Mouse (Mus musculus) liver, embryonic 14.5 days (tissue): Measurements from ENCODE around the gene Slc28a3. TPM values are rescaled to one million over a fixed set of nuclear protein-coding genes. Genes with fewer than 3 reads are reported as not detected.

Experiments used
- ATAC-seq: fragments of 200-750 bp; cut with Nextera tagmentation; 2 replicates; pipeline ENCODE4 v1.8.0; 2017; ENCODE audit warnings: moderate number of reproducible peaks, mild to moderate bottlenecking, moderate library complexity; ENCODE audit not compliant: insufficient read depth
- DNase-seq, 3 experiments: peaks; one replicate each; pipeline ENCODE4 v3.0.0-alpha.2; 2012 to 2013; ENCODE audit warnings: low read depth in 3 of 3, low spot score in 3 of 3
- H3K27ac ChIP-seq: fragments of 300-500 bp; sonication (generic); 2 replicates; pipeline ENCODE4 v1.5.1; 2014; ENCODE audit warnings: moderate library complexity, mild to moderate bottlenecking, control low read depth, inconsistent platforms
- H3K27me3 ChIP-seq: fragments of 300-500 bp; sonication (generic); 2 replicates; pipeline ENCODE4 v1.6.1; 2014; ENCODE audit warnings: mild to moderate bottlenecking, low read length, moderate library complexity; ENCODE audit not compliant: control insufficient read depth, insufficient read depth
- H3K36me3 ChIP-seq: fragments of 300-500 bp; sonication (generic); replicated peaks from 2 replicates; pipeline ENCODE4 v1.6.1; 2014; ENCODE audit warnings: low read depth; ENCODE audit not compliant: control insufficient read depth, insufficient read depth
- H3K4me1 ChIP-seq, 2 experiments: fragments of 200-500 bp in 1 of 2; fragments of 300-500 bp in 1 of 2; sonication (generic) in 1 of 2; replicated peaks; 2 replicates each; pipeline ENCODE4 v1.6.1; 2012 to 2014; ENCODE audit warnings: antibody characterized with exemption in 1 of 2, inconsistent platforms in 1 of 2, low read length in 1 of 2; ENCODE audit not compliant: control insufficient read depth in 2 of 2, insufficient read depth in 2 of 2
- H3K4me2 ChIP-seq: fragments of 300-500 bp; sonication (generic); 2 replicates; pipeline ENCODE4 v1.6.1; 2014; ENCODE audit warnings: low read depth, mild to moderate bottlenecking, control low read depth, moderate library complexity
- H3K4me3 ChIP-seq, 2 experiments: fragments of 200-500 bp in 1 of 2; fragments of 300-500 bp in 1 of 2; sonication (generic) in 1 of 2; 2 replicates each; pipeline ENCODE4 v1.5.1; 2012 to 2014; ENCODE audit warnings: low read depth in 2 of 2, low read length in 2 of 2, mild to moderate bottlenecking in 2 of 2, control low read depth in 1 of 2, inconsistent platforms in 1 of 2, moderate library complexity in 1 of 2; ENCODE audit not compliant: insufficient read depth in 1 of 2
- H3K9ac ChIP-seq: fragments of 300-500 bp; sonication (generic); replicated peaks from 2 replicates; pipeline ENCODE4 v1.6.1; 2014; ENCODE audit warnings: mild to moderate bottlenecking, control low read depth, moderate library complexity
- H3K9me3 ChIP-seq: fragments of 300-500 bp; sonication (generic); 2 replicates; pipeline ENCODE4 v1.6.1; 2016; ENCODE audit warnings: low read length, mixed read lengths; ENCODE audit not compliant: control insufficient read depth
- CTCF ChIP-seq: IDR thresholded peaks from 2 replicates; pipeline ENCODE4 v1.5.1; 2016; ENCODE audit warnings: antibody characterized with exemption, low read depth, control low read depth
- EP300 ChIP-seq: IDR thresholded peaks from 2 replicates; pipeline ENCODE4 v1.6.1; 2016; ENCODE audit warnings: antibody characterized with exemption, low read depth
- WGBS: fragments of 180-500 bp; shearing (Covaris S2); extraction: QIAGEN DNeasy Blood & Tissue Kit; methylation state at CpG from one replicate; pipeline ENCODE4 v1.1.7; 2014; ENCODE audit not compliant: insufficient replicate concordance; 5-methylcytosine and 5-hydroxymethylcytosine counted together
- polyA plus RNA-seq, 2 experiments: library from polyadenylated mRNA; depleted of rRNA in 1 of 2; stranded (reverse) in 1 of 2; unstranded in 1 of 2; fragments of >200 nt; fragmentation: Nextera tagmentation in 1 of 2; extraction: Ambion mirVana in 1 of 2; gene quantifications; 2 replicates each; pipeline versions ENCODE4 v1.2.1 to v1.2.3; 2012 to 2014

The Slc28a3 gene
- polyA plus RNA-seq, 2 experiments = 0.01 TPM; not detected in 1

- Histone ChIP-seq H3K4me1 (peaks cover under 1 to 13% of the 10 kb centered on the region in 2 experiments; a peak in 3 of 4 replicates), H3K9ac (no peak overlapping the region), H3K4me2 (no peak overlapping the region), H3K27ac (no peak overlapping the region), H3K4me3 (no peak overlapping the region), H3K27me3 (no peaks in the 10 kb centered on the region), H3K36me3 (no peaks in the 10 kb centered on the region), H3K9me3 (no peaks in the 10 kb centered on the region)
- TF ChIP-seq EP300 (no peak), CTCF (peak; percentile 58)
- ATAC-seq (no peak), DNase-seq (no peak)
- 71% methylated on average over 8 of the region's 8 CpGs for WGBS
Measured at GRCm38 (mm10) chr13:58514147-58514727, 96.4 kb downstream of the Slc28a3 start.

- ATAC-seq (no peak), DNase-seq (no peak)
- peaks cover 0 to 13% of the 10 kb centered on the region in 2 experiments; a peak in 3 of 4 replicates for H3K4me1 ChIP-seq
- TF ChIP-seq EP300 (no peak), CTCF (no peak)
- no peak overlapping the region for H3K9ac ChIP-seq
- no peaks in the 10 kb centered on the region; the same call in 1 of the 2 replicates for H3K27me3 ChIP-seq
- H3K36me3 ChIP-seq = no peaks in the 10 kb centered on the region
- 19% methylated on average over 2 of the region's 2 CpGs for WGBS
- H3K4me2 ChIP-seq = no peak overlapping the region
- H3K4me3 ChIP-seq = no peak overlapping the region
- H3K27ac ChIP-seq = no peak overlapping the region
- no peaks in the 10 kb centered on the region for H3K9me3 ChIP-seq
Measured at GRCm38 (mm10) chr13:58511926-58512325, 98.8 kb downstream of the Slc28a3 start.

- ATAC-seq (no peak), DNase-seq (no peak)
- 73% methylated on average over 9 of the region's 9 CpGs for WGBS
- Histone ChIP-seq H3K27me3 (no peaks in the 10 kb centered on the region; the same call in 1 of the 2 replicates), H3K9ac (no peak overlapping the region), H3K4me2 (no peak overlapping the region), H3K36me3 (no peaks in the 10 kb centered on the region), H3K4me1 (peaks cover 0 to 8% of the 10 kb centered on the region in 2 experiments; a peak in 2 of 4 replicates), H3K4me3 (no peak overlapping the region), H3K27ac (no peak overlapping the region), H3K9me3 (no peaks in the 10 kb centered on the region)
- TF ChIP-seq EP300 (no peak), CTCF (no peak)
Measured at GRCm38 (mm10) chr13:58511248-58511647, 99.4 kb downstream of the Slc28a3 start.

- H3K36me3 ChIP-seq = no peaks in the 10 kb centered on the region
- ATAC-seq (no peak), DNase-seq (no peak)
- TF ChIP-seq EP300 (no peak), CTCF (no peak)
- 0 out of 4 replicates have a peak, but pooled peaks cover 0 to 2% of the 10 kb centered on the region in 2 experiments for H3K4me1 ChIP-seq
- no peaks in the 10 kb centered on the region for H3K9me3 ChIP-seq
- H3K27me3 ChIP-seq = no peaks in the 10 kb centered on the region; the same call in 1 of the 2 replicates
- H3K27ac ChIP-seq = no peak overlapping the region
- H3K9ac ChIP-seq = no peak overlapping the region
- no peak overlapping the region for H3K4me3 ChIP-seq
- H3K4me2 ChIP-seq = no peak overlapping the region
- WGBS = 18% methylated on average over 3 of the region's 3 CpGs
Measured at GRCm38 (mm10) chr13:58509241-58509640, 101.4 kb downstream of the Slc28a3 start.

GRCm38 (mm10) chr13:58503610-58504009 is 107.1 kb downstream of the Slc28a3 start:
- DNase-seq (no peak), ATAC-seq (no peak)
- no peak overlapping the region for H3K4me2 ChIP-seq
- H3K27me3 ChIP-seq = no peaks in the 10 kb centered on the region; the same call in 1 of the 2 replicates
- H3K27ac ChIP-seq = no peak overlapping the region
- no peaks in the 10 kb centered on the region for H3K9me3 ChIP-seq
- no peak overlapping the region for H3K9ac ChIP-seq
- H3K36me3 ChIP-seq = no peaks in the 10 kb centered on the region
- no peaks in the 10 kb centered on the region for H3K4me1 ChIP-seq
- no peak overlapping the region for H3K4me3 ChIP-seq
- WGBS = 24% methylated on average over 2 of the region's 2 CpGs
- no peak for TF ChIP-seq CTCF
- no peak for TF ChIP-seq EP300
